Comparison of ENCODE assay signal across 8 mouse cellular contexts in genomic region chr5:136881380-136882009, GRCm38 (mm10). TPM values are rescaled to one million over a fixed set of nuclear protein-coding genes. Genes with fewer than 3 reads are reported as not detected.
A peak's percentile ranks its signal among the peaks of the same experiment; 100 is the strongest.
DNase-seq lines count a peak whose midpoint lies in the region; ATAC-seq and TF ChIP-seq lines count a peak whose summit lies in the region.

No protein-coding gene starts in this region.

- H3K4me3 ChIP-seq in hindbrain, postnatal 0 days (ENCODE audit: low read length) = peak overlapping the region; percentile 50
- peak overlapping the region; percentile 44 for H3K4me3 ChIP-seq in left cerebral cortex, adult 2 months
- peak overlapping the region; percentile 47 for H3K4me3 ChIP-seq in megakaryocyte, embryonic 14.5 days (replicated peaks)

- peak; percentile 42 for DNase-seq in WW6 (ENCODE audit: low read depth, low spot score)
- peak; percentile 77 to 88 for DNase-seq in cerebellum, postnatal 4 days (ENCODE audit: low spot score in 2 of 2)
- DNase-seq in gastrocnemius, adult 8-10 months (ENCODE audit: low spot score in 2 of 2) = peak; percentile 38 to 56
- DNase-seq in hindbrain, postnatal 0 days (ENCODE audit: low spot score) = peak; percentile 92
- DNase-seq in left cerebral cortex, adult 2 months (ENCODE audit: extremely low spot score in 1 of 2, low spot score in 2 of 2) = peak; percentile 78 to 89
- DNase-seq in right cerebral cortex, postnatal 14 days = peak; percentile 89
- peak; percentile 84 for DNase-seq in urinary bladder, postnatal 14 days (ENCODE audit: low spot score)

- peak overlapping the region; percentile 52; the same call in 1 of the 2 replicates for H3K9ac ChIP-seq in hindbrain, postnatal 0 days (replicated peaks; ENCODE audit: low read length)

- no peaks in the 10 kb centered on the region for H3K9me3 ChIP-seq in hindbrain, postnatal 0 days (ENCODE audit: low read length)
- peaks cover 3% of the 10 kb centered on the region for H3K9me3 ChIP-seq in megakaryocyte, embryonic 14.5 days

- no peaks in the 10 kb centered on the region for H3K36me3 ChIP-seq in hindbrain, postnatal 0 days (ENCODE audit: insufficient read depth, low read length)
- H3K36me3 ChIP-seq in megakaryocyte, embryonic 14.5 days (replicated peaks; ENCODE audit: low read length) = no peaks in the 10 kb centered on the region

- H3K27me3 ChIP-seq in hindbrain, postnatal 0 days (ENCODE audit: insufficient read depth, low read length) = no peaks in the 10 kb centered on the region
- H3K27me3 ChIP-seq in megakaryocyte, embryonic 14.5 days (replicated peaks) = peaks cover 69% of the 10 kb centered on the region

- H3K4me1 ChIP-seq in hindbrain, postnatal 0 days (ENCODE audit: insufficient read depth, low read length) = no peaks in the 10 kb centered on the region
- H3K4me1 ChIP-seq in megakaryocyte, embryonic 14.5 days = peaks cover 11% of the 10 kb centered on the region

- peak; percentile 83 for ATAC-seq in hindbrain, postnatal 0 days

- 4% methylated on average over 38 of the region's 39 CpGs for WGBS in hindbrain, postnatal 0 days

- intact Hi-C loops in left cerebral cortex, adult 2 months (cut with DNase I) = loop anchor here (1.0 to 2.0 kb wide), 2 partner anchors 41 to 90 kb away; no protein-coding TSS in a partner anchor

- H3K4me2 ChIP-seq in hindbrain, postnatal 0 days (ENCODE audit: low read depth, low read length) = peak overlapping the region; percentile 80

- TF ChIP-seq CTCF in hindbrain, postnatal 0 days (IDR thresholded peaks at IDR 0.05; ENCODE audit: low read depth) = peak; percentile 94
- peak; percentile 94 for TF ChIP-seq CTCF in left cerebral cortex, adult 2 months (IDR thresholded peaks at IDR 0.05)

- no peak overlapping the region for H3K27ac ChIP-seq in hindbrain, postnatal 0 days
- H3K27ac ChIP-seq in left cerebral cortex, adult 2 months = peak overlapping the region; percentile 38; the same call in 1 of the 2 replicates

RNA-seq across cellular contexts. Expression of gene Col26a1, which starts 1.5 kb away (rescaled TPM):
- 1 to 10 TPM in 1 of 4 experiments, under 1 TPM in 3; 0.19 to 1.0 (median 0.28) TPM for total RNA-seq in gastrocnemius, adult 8-10 months (2022)
- 56.6 and 66.6 TPM in 2 replicates for total RNA-seq in hindbrain, postnatal 0 days (2014; rRNA removed)
- polyA plus RNA-seq in hindbrain, postnatal 0 days (2015; fragmentation: Nextera tagmentation; extraction: Ambion mirVana) = 34.7 and 35.6 TPM in 2 replicates
- 10 to 100 TPM in 1 of 2 experiments, 1 to 10 TPM in 1; 9.4 to 12.8 TPM for total RNA-seq in left cerebral cortex, adult 2 months (2021)
- not detected in 2 replicates for polyA plus RNA-seq in megakaryocyte, embryonic 14.5 days (2012; ENCODE audit: insufficient read depth, low replicate concordance)

RNA-seq across cellular contexts. Expression of gene Ift22, which starts 26.5 kb away (rescaled TPM):
- total RNA-seq in gastrocnemius, adult 8-10 months (2022) = 1 to 10 TPM; 4.7 to 6.6 (median 5.5) TPM
- total RNA-seq in hindbrain, postnatal 0 days (2014; rRNA removed) = 18.4 and 20.1 TPM in 2 replicates
- 119 and 123 TPM in 2 replicates for polyA plus RNA-seq in hindbrain, postnatal 0 days (2015; fragmentation: Nextera tagmentation; extraction: Ambion mirVana)
- 10 to 100 TPM; 94.8 to 95.0 TPM for total RNA-seq in left cerebral cortex, adult 2 months (2021)
- 13.9 and 14.8 TPM in 2 replicates for polyA plus RNA-seq in megakaryocyte, embryonic 14.5 days (2012; ENCODE audit: insufficient read depth, low replicate concordance)

Comparison
In these comparisons a context has a peak if more than half of its experiments do, and no peak if none do; other contexts are left out.
1. DNase-seq: peak in every context shown above with its lines; median percentile 92 in hindbrain, postnatal 0 days; 89 in right cerebral cortex, postnatal 14 days; 84 in urinary bladder, postnatal 14 days; 84 in left cerebral cortex, adult 2 months; 82 in cerebellum, postnatal 4 days; 47 in gastrocnemius, adult 8-10 months; 42 in WW6.
2. RNA of gene Col26a1, which starts 1.5 kb away (total RNA-seq): 56.6 to 66.6 TPM in hindbrain, postnatal 0 days and 9.4 to 12.8 TPM in left cerebral cortex, adult 2 months; 0.19 to 1.0 TPM in gastrocnemius, adult 8-10 months; every median in the first group is over 4 times any median in the second.
3. Peak in every context shown above with its lines, with median percentiles within 50 percentile points of each other: H3K4me3 ChIP-seq.